Mouse (Mus musculus) E14TG2a.4 (cell line): ENCODE measurements around the gene Ncbp3.

Experiments
- CTCF ChIP-seq: conservative IDR thresholded peaks from 2 replicates; pipeline ENCODE4 v1.5.1; 2014; ENCODE audit warnings: low read length
- POU5F1 ChIP-seq: IDR thresholded peaks from 2 replicates; pipeline ENCODE4 v1.6.1; 2014; ENCODE audit warnings: low read length, borderline replicate concordance

- peak; percentile 70 for TF ChIP-seq CTCF
- no peak for TF ChIP-seq POU5F1
Measured at GRCm38 (mm10) chr11:73071839-73072238, 24.3 kb downstream of the Ncbp3 start.
